ENCODE assay signal across 30 mouse cellular contexts in the genomic region with DNA sequence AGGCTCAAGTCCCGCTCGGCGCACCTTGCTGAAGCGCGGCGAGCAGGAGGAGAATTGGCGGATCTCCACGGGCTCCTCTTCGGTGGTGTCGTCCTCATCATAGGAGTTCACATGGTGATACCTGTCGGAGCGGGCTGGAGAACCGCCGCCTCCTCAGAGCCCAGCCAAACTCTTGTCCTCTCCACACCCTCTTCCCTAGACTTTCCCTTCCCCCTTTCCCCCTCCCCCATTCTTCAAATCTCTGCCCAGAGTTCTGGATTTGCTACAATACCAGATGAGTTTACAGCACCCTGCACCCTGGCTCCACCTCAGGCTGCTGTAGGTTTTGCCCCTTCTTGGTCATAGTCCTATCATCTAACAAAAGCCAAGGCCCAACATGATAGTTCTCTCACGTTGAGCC. TPM values are rescaled to one million over a fixed set of nuclear protein-coding genes. Genes with fewer than 3 reads are reported as not detected.
"Had no signal": no experiment of that assay in that cellular context is flagged by ENCODE, and none has a peak within 500 bp of the region (broad histone marks: within the 10 kb centered on the region; RNA-seq: fewer than 3 reads in every experiment).

No protein-coding gene starts in this region.

- H3K4me2 ChIP-seq: heart, embryonic 12.5 days; hindbrain, embryonic 12.5 days; hindbrain, embryonic 15.5 days; intestine, embryonic 15.5 days; kidney, embryonic 15.5 days; limb, embryonic 13.5 days; limb, embryonic 15.5 days; liver, embryonic 13.5 days; liver, embryonic 15.5 days had no signal

- H3K27ac ChIP-seq: gastrocnemius, adult 2 months; heart, embryonic 10.5 days; hindbrain, embryonic 10.5 days; hindbrain, embryonic 12.5 days; hindbrain, embryonic 15.5 days; hindbrain, postnatal 0 days; intestine, embryonic 15.5 days; kidney, embryonic 15.5 days; kidney, postnatal 0 days; limb, embryonic 13.5 days; limb, embryonic 15.5 days; liver, embryonic 13.5 days; liver, embryonic 15.5 days had no signal

- ATAC-seq: hindbrain, postnatal 0 days; intestine, embryonic 15.5 days; liver, postnatal 0 days had no signal

- H3K9me3 ChIP-seq: heart, embryonic 10.5 days; hindbrain, embryonic 12.5 days; hindbrain, embryonic 15.5 days; intestine, embryonic 15.5 days; kidney, embryonic 15.5 days; limb, embryonic 15.5 days; liver, embryonic 13.5 days; liver, embryonic 15.5 days had no signal

- H3K36me3 ChIP-seq: heart, embryonic 10.5 days; heart, embryonic 12.5 days; intestine, embryonic 15.5 days; kidney, embryonic 15.5 days; limb, embryonic 13.5 days; limb, embryonic 15.5 days; liver, embryonic 13.5 days; liver, embryonic 15.5 days had no signal

- DNase-seq: gastrocnemius, adult 2 months; gastrocnemius, postnatal 10 days; gastrocnemius, postnatal 25 days; heart, adult 18-20 months; heart, postnatal 10 days; heart, postnatal 4 days; kidney, adult 11 months; kidney, adult 2 months; kidney, adult 9 months; kidney, postnatal 14 days; kidney, postnatal 36 days; layer of hippocampus, adult 9-11 months; layer of hippocampus, postnatal 36 days; left cerebral cortex, postnatal 4 days; liver, embryonic 13.5 days; liver, postnatal 0 days had no signal

- H3K4me3 ChIP-seq: gastrocnemius, adult 2 months; heart, embryonic 12.5 days; hindbrain, embryonic 10.5 days; hindbrain, embryonic 12.5 days; hindbrain, embryonic 15.5 days; intestine, embryonic 15.5 days; kidney, embryonic 15.5 days; limb, embryonic 13.5 days; limb, embryonic 15.5 days; liver, embryonic 13.5 days; liver, embryonic 15.5 days had no signal

- H3K9ac ChIP-seq: heart, embryonic 12.5 days; hindbrain, embryonic 12.5 days; hindbrain, embryonic 15.5 days; intestine, embryonic 15.5 days; kidney, embryonic 15.5 days; limb, embryonic 13.5 days; limb, embryonic 15.5 days; liver, embryonic 13.5 days; liver, embryonic 15.5 days; liver, postnatal 0 days had no signal

- H3K4me1 ChIP-seq: hindbrain, embryonic 12.5 days; hindbrain, embryonic 15.5 days; intestine, embryonic 15.5 days; limb, embryonic 13.5 days had no signal

RNA-seq across cellular contexts. Expression of a gene that starts 28.1 kb away (rescaled TPM):
- polyA plus RNA-seq: kidney, adult 2 months; large intestine, adult 2 months; liver, adult 2 months; liver, postnatal 0 days had no signal
